ENCODE assay signal across 11 mouse cellular contexts in the genomic region with DNA sequence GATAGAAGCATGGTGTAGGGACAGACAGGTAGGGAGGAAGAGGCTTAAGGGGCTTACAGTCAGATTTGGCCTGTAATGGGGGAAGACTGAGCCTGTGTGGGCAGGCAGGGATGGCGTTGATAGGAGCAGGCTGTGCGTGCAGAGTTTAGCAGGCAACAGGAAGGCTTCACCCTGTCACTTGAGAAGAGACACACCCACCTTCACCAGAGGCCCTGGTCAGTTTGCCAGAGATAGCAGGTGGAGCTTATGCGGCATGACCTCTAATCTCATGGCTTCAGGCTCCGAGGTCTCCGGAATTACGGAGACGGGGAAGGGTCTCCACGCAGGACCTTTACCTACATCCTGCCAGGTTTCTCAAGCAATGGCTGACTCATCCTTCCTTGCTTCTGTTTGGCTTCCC. TPM values are rescaled to one million over a fixed set of nuclear protein-coding genes. Genes with fewer than 3 reads are reported as not detected.
DNase-seq lines count a peak whose midpoint lies in the region; ATAC-seq lines count a peak whose summit lies in the region.
"Had no signal": no experiment of that assay in that cellular context is flagged by ENCODE, and none has a peak within 500 bp of the region (broad histone marks: within the 10 kb centered on the region; RNA-seq: fewer than 3 reads in every experiment).

No protein-coding gene starts in this region.

- H3K36me3 ChIP-seq in liver, embryonic 13.5 days: peaks cover 25% of the 10 kb centered on the region
- no peaks in the 10 kb centered on the region for H3K36me3 ChIP-seq in midbrain, embryonic 10.5 days
- H3K36me3 ChIP-seq: forebrain, embryonic 12.5 days had no signal

- no peaks in the 10 kb centered on the region for H3K9me3 ChIP-seq in liver, embryonic 13.5 days (replicated peaks)
- H3K9me3 ChIP-seq in midbrain, embryonic 10.5 days (replicated peaks): no peaks in the 10 kb centered on the region
- H3K9me3 ChIP-seq: forebrain, embryonic 12.5 days had no signal

- peak; percentile 43; the same call in 1 of the 2 replicates for ATAC-seq in erythroblast, adult 5-6 weeks (replicated peaks; ENCODE audit: low FRiP score, poor library complexity, severe bottlenecking)
- peak; percentile 76 for ATAC-seq in liver, embryonic 13.5 days (ENCODE audit: low read depth)
- ATAC-seq: inflammation-experienced regulatory T-cells, adult 6 months had no signal

- DNase-seq in heart, adult 11 months: peak; percentile 97
- DNase-seq in heart, postnatal 14 days: no peak
- DNase-seq in 416B (ENCODE audit: low read depth): peak; percentile 85
- peak; percentile 40 for DNase-seq in liver, embryonic 13.5 days
- DNase-seq in T-cell, adult 2 months (ENCODE audit: low spot score): no peak
- DNase-seq in midbrain, embryonic 10.5 days (ENCODE audit: low spot score): no peak
- DNase-seq in retina, embryonic 14.5 days (ENCODE audit: low spot score): no peak
- DNase-seq: cerebellum, adult 9-10 months had no signal

- peaks cover 88% of the 10 kb centered on the region for H3K4me1 ChIP-seq in liver, embryonic 13.5 days (replicated peaks)
- peaks cover 11% of the 10 kb centered on the region; the same call in 1 of the 2 replicates for H3K4me1 ChIP-seq in midbrain, embryonic 10.5 days
- H3K4me1 ChIP-seq: forebrain, embryonic 12.5 days had no signal

- peak overlapping the region; percentile 43 for H3K4me2 ChIP-seq in liver, embryonic 13.5 days
- H3K4me2 ChIP-seq: forebrain, embryonic 12.5 days had no signal

- H3K9ac ChIP-seq in liver, embryonic 13.5 days: peak overlapping the region; percentile 55; the same call in 1 of the 2 replicates
- H3K9ac ChIP-seq: forebrain, embryonic 12.5 days had no signal

- no peaks in the 10 kb centered on the region for H3K27me3 ChIP-seq in liver, embryonic 13.5 days
- H3K27me3 ChIP-seq in midbrain, embryonic 10.5 days (ENCODE audit: low read depth, poor library complexity, severe bottlenecking): no peaks in the 10 kb centered on the region
- H3K27me3 ChIP-seq: forebrain, embryonic 12.5 days had no signal

- H3K4me3 ChIP-seq in liver, embryonic 13.5 days (replicated peaks): no peak overlapping the region
- H3K4me3 ChIP-seq in midbrain, embryonic 10.5 days: no peak overlapping the region
- H3K4me3 ChIP-seq: forebrain, embryonic 12.5 days had no signal

- intact Hi-C loops in heart, postnatal 14 days (cut with DNase I): no loop called here

- 10% methylated on average over 8 of the region's 8 CpGs for WGBS in liver, embryonic 13.5 days (ENCODE audit: insufficient replicate concordance)
- 90% methylated on average over 8 of the region's 8 CpGs for WGBS in midbrain, embryonic 10.5 days

- H3K27ac ChIP-seq in liver, embryonic 13.5 days: peak overlapping the region; percentile 66
- H3K27ac ChIP-seq in midbrain, embryonic 10.5 days (replicated peaks): no peak overlapping the region
- H3K27ac ChIP-seq: forebrain, embryonic 12.5 days had no signal

RNA-seq across cellular contexts. Expression of a gene that starts 27.2 kb away (rescaled TPM):
- 10 to 100 TPM; 78.3 to 81.6 TPM for total RNA-seq in heart, postnatal 14 days (2021)
- total RNA-seq in erythroblast, adult 5-6 weeks (2015; ENCODE audit: low replicate concordance): 40.5 and 46.4 TPM in 2 replicates
- 72.2 and 100 TPM in 2 replicates for total RNA-seq in erythroblast, adult 5-6 weeks (2017; ENCODE audit: low replicate concordance)
- polyA plus RNA-seq in liver, embryonic 13.5 days (2015; fragmentation: Nextera tagmentation; extraction: Ambion mirVana): 51.8 and 56.8 TPM in 2 replicates
- 70.4 and 75.0 TPM in 2 replicates for polyA plus RNA-seq in midbrain, embryonic 10.5 days (2016; fragmentation: Nextera tagmentation; extraction: Ambion mirVana)

RNA-seq across cellular contexts. Expression of a gene that starts 40.2 kb away (rescaled TPM):
- total RNA-seq in heart, postnatal 14 days (2021): 10 to 100 TPM in 1 of 2 experiments, 1 to 10 TPM in 1; 8.5 to 11.2 TPM
- 1.7 and 8.8 TPM in 2 replicates for total RNA-seq in erythroblast, adult 5-6 weeks (2015; ENCODE audit: low replicate concordance)
- 1.4 and 5.1 TPM in 2 replicates for total RNA-seq in erythroblast, adult 5-6 weeks (2017; ENCODE audit: low replicate concordance)
- polyA plus RNA-seq in liver, embryonic 13.5 days (2015; fragmentation: Nextera tagmentation; extraction: Ambion mirVana): 24.3 and 28.6 TPM in 2 replicates
- polyA plus RNA-seq in midbrain, embryonic 10.5 days (2016; fragmentation: Nextera tagmentation; extraction: Ambion mirVana): 64.8 and 73.1 TPM in 2 replicates

RNA-seq across cellular contexts. Expression of a gene that starts 58.2 kb away (rescaled TPM):
- 10 to 100 TPM; 40.7 to 44.5 TPM for total RNA-seq in heart, postnatal 14 days (2021)
- total RNA-seq in erythroblast, adult 5-6 weeks (2015; ENCODE audit: low replicate concordance): 2.1 and 3.6 TPM in 2 replicates
- total RNA-seq in erythroblast, adult 5-6 weeks (2017; ENCODE audit: low replicate concordance): 0.85 and 5.9 TPM in 2 replicates
- polyA plus RNA-seq in liver, embryonic 13.5 days (2015; fragmentation: Nextera tagmentation; extraction: Ambion mirVana): 36.9 and 38.5 TPM in 2 replicates
- 106 and 116 TPM in 2 replicates for polyA plus RNA-seq in midbrain, embryonic 10.5 days (2016; fragmentation: Nextera tagmentation; extraction: Ambion mirVana)

Comparison
In these comparisons a context has a peak if more than half of its experiments do, and no peak if none do; other contexts are left out.
1. DNase-seq: peak in heart, adult 11 months (single experiment), 416B (single experiment) and liver, embryonic 13.5 days (single experiment); none in heart, postnatal 14 days (0 of 2), T-cell, adult 2 months (single experiment), midbrain, embryonic 10.5 days (single experiment) and retina, embryonic 14.5 days (single experiment).
2. RNA of a gene that starts 58.2 kb away (total RNA-seq): 40.7 to 44.5 TPM in heart, postnatal 14 days; 0.85 to 5.9 TPM in erythroblast, adult 5-6 weeks; every median in the first group is over 4 times any median in the second.